Mouse (Mus musculus) stomach, embryonic 14.5 days (tissue): ENCODE measurements at regions not wholly inside any gene's neighbourhood (a gene's known extent, or its start where the extent isn't known, plus 50 kb on each side); places are given as distances from the start of the nearest gene placed in this dataset.

Experiments
- ATAC-seq: fragments of 200-750 bp; cut with Nextera tagmentation; 2 replicates; pipeline ENCODE4 v1.8.0; 2017; ENCODE audit warnings: low read depth, moderate TSS enrichment; ENCODE audit not compliant: insufficient number of reproducible peaks, insufficient read depth, low FRiP score
- H3K27ac ChIP-seq: fragments of 300-500 bp; sonication (generic); 2 replicates; pipeline ENCODE4 v1.5.1; 2014; ENCODE audit warnings: mild to moderate bottlenecking, low read length, moderate library complexity, mixed read lengths
- H3K27me3 ChIP-seq: fragments of 300-500 bp; sonication (generic); 2 replicates; pipeline ENCODE4 v1.6.1; 2014; ENCODE audit warnings: low read length, control low read depth, mixed read lengths; ENCODE audit not compliant: control insufficient read depth, insufficient read depth
- H3K36me3 ChIP-seq: fragments of 300-500 bp; sonication (generic); 2 replicates; pipeline ENCODE4 v1.6.1; 2014; ENCODE audit warnings: mild to moderate bottlenecking, control low read depth, low read length, moderate library complexity, mixed read lengths; ENCODE audit not compliant: control insufficient read depth, insufficient read depth
- H3K4me1 ChIP-seq: fragments of 300-500 bp; sonication (generic); 2 replicates; pipeline ENCODE4 v1.6.1; 2014; ENCODE audit warnings: low read length, control low read depth, mixed read lengths; ENCODE audit not compliant: control insufficient read depth, insufficient read depth
- H3K4me2 ChIP-seq: fragments of 300-500 bp; sonication (generic); replicated peaks from 2 replicates; pipeline ENCODE4 v1.6.1; 2014; ENCODE audit warnings: low read depth, low read length, control low read depth
- H3K4me3 ChIP-seq: fragments of 300-500 bp; sonication (generic); 2 replicates; pipeline ENCODE4 v1.5.1; 2014; ENCODE audit warnings: low read depth, low read length, control low read depth
- H3K9ac ChIP-seq: fragments of 300-500 bp; sonication (generic); replicated peaks from 2 replicates; pipeline ENCODE4 v1.6.1; 2014; ENCODE audit warnings: low read depth, mild to moderate bottlenecking, control low read depth, low read length, moderate library complexity, mixed read lengths
- H3K9me3 ChIP-seq: fragments of 300-500 bp; sonication (generic); 2 replicates; pipeline ENCODE4 v1.6.1; 2016; ENCODE audit warnings: low read depth, low read length, control low read depth; ENCODE audit not compliant: control insufficient read depth
- WGBS: fragments of 180-500 bp; shearing (Covaris S2); extraction: QIAGEN DNeasy Blood & Tissue Kit; methylation state at CpG from one replicate; pipeline ENCODE4 v1.1.7; 2014; 5-methylcytosine and 5-hydroxymethylcytosine counted together

- Histone ChIP-seq H3K36me3 (no peaks in the 10 kb centered on the region), H3K9me3 (no peaks in the 10 kb centered on the region), H3K4me2 (no peak overlapping the region), H3K4me1 (no peaks in the 10 kb centered on the region), H3K9ac (no peak overlapping the region), H3K4me3 (no peak overlapping the region), H3K27ac (no peak overlapping the region), H3K27me3 (no peaks in the 10 kb centered on the region)
- WGBS: 71% methylated on average over 1 of the region's 1 CpGs
- no peak for ATAC-seq
Observed at GRCm38 (mm10) chr13:79025645-79026044, 826.1 kb upstream of the Nr2f1 start.

GRCm38 (mm10) chr13:79018051-79018450, 818.5 kb upstream of the Nr2f1 start:
- Histone ChIP-seq H3K4me1 (no peaks in the 10 kb centered on the region), H3K9me3 (no peaks in the 10 kb centered on the region), H3K4me3 (no peak overlapping the region), H3K4me2 (no peak overlapping the region), H3K27me3 (no peaks in the 10 kb centered on the region), H3K36me3 (no peaks in the 10 kb centered on the region), H3K27ac (no peak overlapping the region), H3K9ac (no peak overlapping the region)
- 85% methylated on average over 2 of the region's 2 CpGs for WGBS
- ATAC-seq: no peak

GRCm38 (mm10) chr13:79003313-79003712, 803.8 kb upstream of the Nr2f1 start:
- Histone ChIP-seq H3K4me1 (no peaks in the 10 kb centered on the region), H3K27me3 (no peaks in the 10 kb centered on the region), H3K4me2 (no peak overlapping the region), H3K9ac (no peak overlapping the region), H3K9me3 (no peaks in the 10 kb centered on the region), H3K27ac (no peak overlapping the region), H3K4me3 (no peak overlapping the region), H3K36me3 (no peaks in the 10 kb centered on the region)
- WGBS: 45% methylated on average over 1 of the region's 1 CpGs
- no peak for ATAC-seq

- no peaks in the 10 kb centered on the region for H3K27me3 ChIP-seq
- no peak overlapping the region for H3K4me2 ChIP-seq
- no peak overlapping the region for H3K9ac ChIP-seq
- no peaks in the 10 kb centered on the region for H3K36me3 ChIP-seq
- no peak for ATAC-seq
- no peaks in the 10 kb centered on the region for H3K4me1 ChIP-seq
- no peaks in the 10 kb centered on the region for H3K9me3 ChIP-seq
- WGBS: 67% methylated on average over 2 of the region's 2 CpGs
- no peak overlapping the region for H3K4me3 ChIP-seq
- no peak overlapping the region for H3K27ac ChIP-seq
Observed at GRCm38 (mm10) chr13:78998855-78999254, 799.3 kb upstream of the Nr2f1 start.

- WGBS: 86% methylated on average over 3 of the region's 3 CpGs
- no peaks in the 10 kb centered on the region for H3K9me3 ChIP-seq
- H3K9ac ChIP-seq: no peak overlapping the region
- H3K27ac ChIP-seq: no peak overlapping the region
- no peaks in the 10 kb centered on the region for H3K27me3 ChIP-seq
- no peak for ATAC-seq
- H3K4me1 ChIP-seq: no peaks in the 10 kb centered on the region
- H3K4me3 ChIP-seq: no peak overlapping the region
- H3K4me2 ChIP-seq: no peak overlapping the region
- H3K36me3 ChIP-seq: no peaks in the 10 kb centered on the region
Observed at GRCm38 (mm10) chr13:78992326-78992725, 792.8 kb upstream of the Nr2f1 start.

GRCm38 (mm10) chr13:78985921-78986320, 786.4 kb upstream of the Nr2f1 start:
- no peaks in the 10 kb centered on the region for H3K27me3 ChIP-seq
- no peak overlapping the region for H3K9ac ChIP-seq
- no peak overlapping the region for H3K27ac ChIP-seq
- no peak for ATAC-seq
- no peaks in the 10 kb centered on the region for H3K36me3 ChIP-seq
- no peak overlapping the region for H3K4me2 ChIP-seq
- no peak overlapping the region for H3K4me3 ChIP-seq
- no peaks in the 10 kb centered on the region for H3K9me3 ChIP-seq
- 23% methylated on average over 3 of the region's 3 CpGs for WGBS
- no peaks in the 10 kb centered on the region for H3K4me1 ChIP-seq

GRCm38 (mm10) chr13:78977224-78977780, 777.7 kb upstream of the Nr2f1 start:
- Histone ChIP-seq H3K4me1 (no peaks in the 10 kb centered on the region), H3K27me3 (no peaks in the 10 kb centered on the region), H3K36me3 (no peaks in the 10 kb centered on the region), H3K4me2 (no peak overlapping the region), H3K9me3 (no peaks in the 10 kb centered on the region), H3K27ac (no peak overlapping the region), H3K4me3 (no peak overlapping the region), H3K9ac (no peak overlapping the region)
- 53% methylated on average over 3 of the region's 3 CpGs for WGBS
- no peak for ATAC-seq

GRCm38 (mm10) chr13:78938351-78938741, 738.8 kb upstream of the Nr2f1 start:
- Histone ChIP-seq H3K4me3 (no peak overlapping the region), H3K27ac (no peak overlapping the region), H3K9me3 (no peaks in the 10 kb centered on the region), H3K9ac (no peak overlapping the region), H3K36me3 (no peaks in the 10 kb centered on the region), H3K27me3 (no peaks in the 10 kb centered on the region), H3K4me2 (no peak overlapping the region), H3K4me1 (no peaks in the 10 kb centered on the region)
- WGBS: 58% methylated on average over 5 of the region's 5 CpGs
- ATAC-seq: no peak
